ENCODE assay signal across 17 mouse cellular contexts in genomic region chr7:27307551-27307950, GRCm38 (mm10). TPM values are rescaled to one million over a fixed set of nuclear protein-coding genes. Genes with fewer than 3 reads are reported as not detected.
DNase-seq lines count a peak whose midpoint lies in the region; ATAC-seq and TF ChIP-seq lines count a peak whose summit lies in the region.
"Had no signal": no experiment of that assay in that cellular context is flagged by ENCODE, and none has a peak within 500 bp of the region (broad histone marks: within the 10 kb centered on the region; RNA-seq: fewer than 3 reads in every experiment).

No protein-coding gene starts in this region.

- no peaks in the 10 kb centered on the region; the same call in 1 of the 2 replicates for H3K36me3 ChIP-seq in forebrain, postnatal 0 days (ENCODE audit: insufficient read depth)
- no peaks in the 10 kb centered on the region for H3K36me3 ChIP-seq in forebrain, embryonic 16.5 days (ENCODE audit: control insufficient read depth, insufficient read depth)
- peaks cover 51% of the 10 kb centered on the region for H3K36me3 ChIP-seq in E14TG2a.4 (ENCODE audit: insufficient read depth, low read length)
- no peaks in the 10 kb centered on the region for H3K36me3 ChIP-seq in midbrain, embryonic 15.5 days (replicated peaks)
- H3K36me3 ChIP-seq: embryonic facial prominence, embryonic 12.5 days; forebrain, embryonic 12.5 days had no signal

- no peak overlapping the region for H3K4me3 ChIP-seq in forebrain, postnatal 0 days (ENCODE audit: low read depth, low read length)
- H3K4me3 ChIP-seq in forebrain, embryonic 16.5 days (replicated peaks; ENCODE audit: low read length), result no peak overlapping the region
- no peak overlapping the region for H3K4me3 ChIP-seq in left cerebral cortex, adult 2 months
- H3K4me3 ChIP-seq in E14TG2a.4 (replicated peaks; ENCODE audit: low read length), result peak overlapping the region; percentile 78
- no peak overlapping the region for H3K4me3 ChIP-seq in midbrain, embryonic 15.5 days
- H3K4me3 ChIP-seq: embryonic facial prominence, embryonic 12.5 days; forebrain, embryonic 12.5 days had no signal

- TF ChIP-seq CTCF in forebrain, postnatal 0 days (IDR thresholded peaks at IDR 0.05; ENCODE audit: low read depth), result peak; percentile 42
- peak; percentile 37 for TF ChIP-seq CTCF in left cerebral cortex, adult 2 months (IDR thresholded peaks at IDR 0.05)
- peak; percentile 39 for TF ChIP-seq CTCF in E14TG2a.4 (conservative IDR thresholded peaks at IDR 0.05; ENCODE audit: low read length)
- TF ChIP-seq CTCF in brain, embryonic 14.5 days (IDR thresholded peaks at IDR 0.05; ENCODE audit: borderline replicate concordance, extremely low read depth, insufficient read depth, insufficient read length), result 0 out of 2 replicates have a peak, but pooled peaks have one; percentile 23

- no peak for TF ChIP-seq POLR2A in brain, embryonic 14.5 days (IDR thresholded peaks at IDR 0.05; ENCODE audit: borderline replicate concordance, extremely low read depth, insufficient read depth, insufficient read length, poor library complexity, severe bottlenecking)

- H3K27ac ChIP-seq in forebrain, postnatal 0 days (ENCODE audit: low read depth, low read length), result no peak overlapping the region
- no peak overlapping the region for H3K27ac ChIP-seq in forebrain, embryonic 16.5 days (ENCODE audit: low read length)
- H3K27ac ChIP-seq in left cerebral cortex, adult 2 months, result no peak overlapping the region
- no peak overlapping the region for H3K27ac ChIP-seq in midbrain, embryonic 15.5 days
- H3K27ac ChIP-seq: embryonic facial prominence, embryonic 12.5 days; forebrain, embryonic 12.5 days had no signal

- intact Hi-C loops in left cerebral cortex, adult 2 months (cut with DNase I), result no loop called here
- intact Hi-C loops in left cerebral cortex, postnatal 10 days (cut with DNase I), result no loop called here

- no peak for ATAC-seq in forebrain, postnatal 0 days
- ATAC-seq in forebrain, embryonic 16.5 days, result no peak
- ATAC-seq in midbrain, embryonic 15.5 days (replicated peaks), result no peak

- no peaks in the 10 kb centered on the region for H3K4me1 ChIP-seq in forebrain, postnatal 0 days (ENCODE audit: insufficient read depth)
- H3K4me1 ChIP-seq in forebrain, embryonic 16.5 days (replicated peaks; ENCODE audit: control insufficient read depth, insufficient read depth, low read length), result peaks cover 6% of the 10 kb centered on the region
- peaks cover 70% of the 10 kb centered on the region for H3K4me1 ChIP-seq in E14TG2a.4 (replicated peaks; ENCODE audit: low read depth, low read length)
- H3K4me1 ChIP-seq in midbrain, embryonic 15.5 days, result peaks cover 10% of the 10 kb centered on the region; the same call in 1 of the 2 replicates

- H3K9me3 ChIP-seq in forebrain, postnatal 0 days (ENCODE audit: low read length), result no peaks in the 10 kb centered on the region
- no peaks in the 10 kb centered on the region for H3K9me3 ChIP-seq in forebrain, embryonic 16.5 days (ENCODE audit: control insufficient read depth, low read length)
- H3K9me3 ChIP-seq in E14TG2a.4 (ENCODE audit: low read length), result peaks cover under 1% of the 10 kb centered on the region; the same call in 1 of the 2 replicates
- H3K9me3 ChIP-seq in midbrain, embryonic 15.5 days, result no peaks in the 10 kb centered on the region
- H3K9me3 ChIP-seq: embryonic facial prominence, embryonic 12.5 days; forebrain, embryonic 12.5 days had no signal

- 69% methylated on average over 9 of the region's 9 CpGs for WGBS in forebrain, postnatal 0 days
- WGBS in forebrain, embryonic 16.5 days, result 62% methylated on average over 9 of the region's 9 CpGs
- 49% methylated on average over 9 of the region's 9 CpGs for WGBS in midbrain, embryonic 15.5 days

- H3K27me3 ChIP-seq in forebrain, postnatal 0 days (ENCODE audit: insufficient read depth, low read length), result no peaks in the 10 kb centered on the region
- no peaks in the 10 kb centered on the region for H3K27me3 ChIP-seq in forebrain, embryonic 16.5 days (replicated peaks; ENCODE audit: control insufficient read depth, insufficient read depth, low read length)
- H3K27me3 ChIP-seq in E14TG2a.4 (ENCODE audit: insufficient read depth, low read length), result no peaks in the 10 kb centered on the region
- no peaks in the 10 kb centered on the region; the same call in 1 of the 2 replicates for H3K27me3 ChIP-seq in midbrain, embryonic 15.5 days (replicated peaks)

- DNase-seq in forebrain, postnatal 0 days, result no peak
- DNase-seq in left cerebral cortex, adult 2 months (ENCODE audit: extremely low spot score in 1 of 2, low spot score in 2 of 2), result no peak
- DNase-seq in left cerebral cortex, postnatal 10 days (ENCODE audit: extremely low spot score in 1 of 2, low spot score in 2 of 2), result no peak
- DNase-seq in brain, embryonic 14.5 days (ENCODE audit: low read depth), result no peak
- DNase-seq in frontal cortex, postnatal 14 days (ENCODE audit: low spot score in 2 of 2), result no peak
- DNase-seq: cerebellum, adult 8-10 months; gastrocnemius, postnatal 25 days; right cerebral cortex, postnatal 25 days; thymus, adult 2 months had no signal

- H3K4me2 ChIP-seq in forebrain, postnatal 0 days (ENCODE audit: low read depth), result no peak overlapping the region
- H3K4me2 ChIP-seq in forebrain, embryonic 16.5 days (ENCODE audit: low read length), result no peak overlapping the region
- H3K4me2 ChIP-seq in midbrain, embryonic 15.5 days, result no peak overlapping the region
- H3K4me2 ChIP-seq: embryonic facial prominence, embryonic 12.5 days; forebrain, embryonic 12.5 days had no signal

- H3K9ac ChIP-seq in forebrain, postnatal 0 days, result no peak overlapping the region
- H3K9ac ChIP-seq in forebrain, embryonic 16.5 days (replicated peaks; ENCODE audit: low read depth, low read length), result no peak overlapping the region
- H3K9ac ChIP-seq in midbrain, embryonic 15.5 days, result no peak overlapping the region
- H3K9ac ChIP-seq: embryonic facial prominence, embryonic 12.5 days; forebrain, embryonic 12.5 days had no signal

RNA-seq across cellular contexts. Expression of gene Ltbp4, which starts 29.9 kb away (rescaled TPM):
- 13.4 and 26.7 TPM in 2 replicates for total RNA-seq in forebrain, postnatal 0 days (2014; rRNA removed)
- polyA plus RNA-seq in forebrain, postnatal 0 days (2015; fragmentation: Nextera tagmentation; extraction: Ambion mirVana), result 8.3 and 11.7 TPM in 2 replicates
- polyA plus RNA-seq in forebrain, embryonic 16.5 days (2015; fragmentation: Nextera tagmentation; extraction: Ambion mirVana), result 13.3 and 18.2 TPM in 2 replicates
- 10 to 100 TPM; 48.1 to 51.2 TPM for total RNA-seq in left cerebral cortex, adult 2 months (2021)
- total RNA-seq in left cerebral cortex, postnatal 10 days (2021), result 10 to 100 TPM; 52.3 to 57.5 TPM
- polyA plus RNA-seq in brain, embryonic 14.5 days (2012; rRNA removed), result 24.3 and 24.4 TPM in 2 replicates
- polyA plus RNA-seq in midbrain, embryonic 15.5 days (2015; fragmentation: Nextera tagmentation; extraction: Ambion mirVana), result 13.4 and 15.7 TPM in 2 replicates

RNA-seq across cellular contexts. Expression of gene Shkbp1, which starts 48.3 kb away (rescaled TPM):
- 30.2 and 35.6 TPM in 2 replicates for total RNA-seq in forebrain, postnatal 0 days (2014; rRNA removed)
- polyA plus RNA-seq in forebrain, postnatal 0 days (2015; fragmentation: Nextera tagmentation; extraction: Ambion mirVana), result 31.8 and 33.1 TPM in 2 replicates
- 88.1 and 95.5 TPM in 2 replicates for polyA plus RNA-seq in forebrain, embryonic 16.5 days (2015; fragmentation: Nextera tagmentation; extraction: Ambion mirVana)
- 10 to 100 TPM; 23.2 to 40.3 TPM for total RNA-seq in left cerebral cortex, adult 2 months (2021)
- 10 to 100 TPM; 24.7 to 27.9 TPM for total RNA-seq in left cerebral cortex, postnatal 10 days (2021)
- 142 and 232 TPM in 2 replicates for polyA plus RNA-seq in brain, embryonic 14.5 days (2012; rRNA removed)
- polyA plus RNA-seq in midbrain, embryonic 15.5 days (2015; fragmentation: Nextera tagmentation; extraction: Ambion mirVana), result 63.9 and 64.7 TPM in 2 replicates

RNA-seq across cellular contexts. Expression of gene Numbl, which starts 49.3 kb away (rescaled TPM):
- 81.6 and 86.4 TPM in 2 replicates for total RNA-seq in forebrain, postnatal 0 days (2014; rRNA removed)
- polyA plus RNA-seq in forebrain, postnatal 0 days (2015; fragmentation: Nextera tagmentation; extraction: Ambion mirVana), result 47.5 and 51.7 TPM in 2 replicates
- polyA plus RNA-seq in forebrain, embryonic 16.5 days (2015; fragmentation: Nextera tagmentation; extraction: Ambion mirVana), result 42.2 and 43.3 TPM in 2 replicates
- 100 to 1,000 TPM; 117 to 135 TPM for total RNA-seq in left cerebral cortex, adult 2 months (2021)
- 100 to 1,000 TPM; 117 to 126 TPM for total RNA-seq in left cerebral cortex, postnatal 10 days (2021)
- polyA plus RNA-seq in brain, embryonic 14.5 days (2012; rRNA removed), result 109 and 112 TPM in 2 replicates
- 58.7 and 66.3 TPM in 2 replicates for polyA plus RNA-seq in midbrain, embryonic 15.5 days (2015; fragmentation: Nextera tagmentation; extraction: Ambion mirVana)

RNA-seq across cellular contexts. Expression of gene Gm20479, which starts 49.7 kb away (rescaled TPM):
- total RNA-seq in forebrain, postnatal 0 days (2014; rRNA removed), result not detected in 2 replicates
- polyA plus RNA-seq in forebrain, postnatal 0 days (2015; fragmentation: Nextera tagmentation; extraction: Ambion mirVana), result not detected in 2 replicates
- polyA plus RNA-seq in forebrain, embryonic 16.5 days (2015; fragmentation: Nextera tagmentation; extraction: Ambion mirVana), result not detected in 2 replicates
- total RNA-seq in left cerebral cortex, adult 2 months (2021), result not detected
- not detected for total RNA-seq in left cerebral cortex, postnatal 10 days (2021)
- 0.20 TPM in 1 of 2 replicates, not detected in the other for polyA plus RNA-seq in brain, embryonic 14.5 days (2012; rRNA removed)
- polyA plus RNA-seq in midbrain, embryonic 15.5 days (2015; fragmentation: Nextera tagmentation; extraction: Ambion mirVana), result not detected in 2 replicates
- total RNA-seq: gastrocnemius, postnatal 25 days; left cerebral cortex, adult 8-10 months; liver, adult 2 months had no signal
- polyA plus RNA-seq: forebrain, embryonic 12.5 days; heart, embryonic 16.5 days; liver, adult 2 months; thymus, adult 2 months had no signal
